Mouse (Mus musculus) cortical plate, adult 2 months (tissue): ENCODE results near the gene Nudt15. TPM values are rescaled to one million over a fixed set of nuclear protein-coding genes. Genes with fewer than 3 reads are reported as not detected.

Experiments
- H3K27ac ChIP-seq: fragments of 200-500 bp; 2 replicates; pipeline ENCODE4 v1.5.1; 2012; ENCODE audit warnings: low read length, control low read depth, inconsistent platforms; ENCODE audit not compliant: insufficient read depth
- H3K4me1 ChIP-seq: fragments of 200-500 bp; 2 replicates; pipeline ENCODE4 v1.6.1; 2011; ENCODE audit warnings: low read length; ENCODE audit not compliant: control insufficient read depth, insufficient read depth
- H3K4me3 ChIP-seq: fragments of 200-500 bp; 2 replicates; pipeline ENCODE4 v1.5.1; 2011; ENCODE audit warnings: mild to moderate bottlenecking, low read length, control low read depth; ENCODE audit not compliant: insufficient read depth
- CTCF ChIP-seq: fragments of 200-500 bp; IDR thresholded peaks from 2 replicates; pipeline ENCODE4 v1.5.1; 2011; ENCODE audit warnings: mild to moderate bottlenecking, control low read depth, low read length; ENCODE audit not compliant: insufficient read depth; ENCODE audit errors: extremely low read depth
- POLR2A ChIP-seq: fragments of 200-500 bp; IDR thresholded peaks from 2 replicates; pipeline ENCODE4 v1.6.1; 2011; ENCODE audit warnings: mild to moderate bottlenecking, low read length, control low read depth; ENCODE audit not compliant: insufficient read depth; ENCODE audit errors: extremely low read depth
- polyA plus RNA-seq: library from polyadenylated mRNA; depleted of rRNA; stranded (reverse); fragments of >200 nt; gene quantifications from 2 replicates; pipeline ENCODE4 v1.2.3, GENCODE M21; 2012; rRNA removed

Nudt15 gene
- polyA plus RNA-seq, 1 experiment: 3.5 TPM

DNA sequence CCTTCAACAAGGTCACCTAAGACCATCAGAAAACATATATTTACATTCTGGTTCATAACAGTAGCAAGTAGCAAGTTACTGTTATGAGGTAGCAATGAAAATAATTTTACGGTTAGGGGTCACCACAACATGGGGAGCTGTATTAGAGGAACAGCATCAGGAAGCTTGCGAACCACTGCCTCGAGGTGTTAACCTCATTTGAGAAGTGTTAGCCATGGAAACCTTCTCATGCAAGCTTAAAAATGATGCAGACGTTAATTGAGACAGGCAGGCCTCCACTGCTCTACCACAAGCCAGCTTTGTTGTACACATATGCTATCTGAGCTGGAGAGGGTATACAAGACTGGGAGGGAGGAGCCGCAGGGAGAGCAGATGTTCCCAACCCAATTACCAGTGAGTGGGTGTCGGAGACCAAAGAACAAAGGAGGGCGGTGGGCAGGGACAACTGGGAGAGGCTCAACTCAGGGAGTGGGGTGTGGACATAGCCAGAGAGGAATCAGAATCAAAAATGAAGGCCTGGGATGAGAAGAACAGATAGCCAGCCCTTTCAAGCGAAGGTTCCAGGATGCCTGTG is 71.6 kb downstream of the Nudt15 start:
- no peak overlapping the region for H3K27ac ChIP-seq
- H3K4me3 ChIP-seq: no peak overlapping the region
- H3K4me1 ChIP-seq: peaks cover 5% of the 10 kb centered on the region; the same call in 1 of the 2 replicates
- no peak for TF ChIP-seq CTCF
- no peak for TF ChIP-seq POLR2A

DNA sequence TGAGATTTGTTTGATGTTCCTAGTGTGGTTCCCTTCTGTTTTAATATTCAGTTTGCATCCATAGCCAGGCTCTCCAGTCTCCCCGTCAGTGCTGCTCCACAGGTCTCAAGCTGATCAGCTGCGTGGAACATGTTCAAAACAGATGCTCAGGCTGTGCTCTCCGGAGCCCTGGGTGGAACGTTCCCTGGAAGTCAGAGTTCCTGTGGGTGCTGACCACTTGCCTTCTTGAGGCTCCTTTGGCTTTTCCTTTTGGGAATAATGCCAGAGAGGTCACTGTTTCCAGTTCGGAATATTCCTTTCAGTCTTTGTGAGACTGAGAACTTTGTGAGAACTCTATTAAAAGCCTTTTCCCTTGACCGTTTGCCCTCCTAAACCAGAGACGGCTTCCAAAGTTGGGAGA is 72.5 kb downstream of the Nudt15 start:
- Histone ChIP-seq H3K27ac (no peak overlapping the region), H3K4me1 (peaks cover 5% of the 10 kb centered on the region; the same call in 1 of the 2 replicates)
- TF ChIP-seq CTCF (no peak), POLR2A (no peak)

DNA sequence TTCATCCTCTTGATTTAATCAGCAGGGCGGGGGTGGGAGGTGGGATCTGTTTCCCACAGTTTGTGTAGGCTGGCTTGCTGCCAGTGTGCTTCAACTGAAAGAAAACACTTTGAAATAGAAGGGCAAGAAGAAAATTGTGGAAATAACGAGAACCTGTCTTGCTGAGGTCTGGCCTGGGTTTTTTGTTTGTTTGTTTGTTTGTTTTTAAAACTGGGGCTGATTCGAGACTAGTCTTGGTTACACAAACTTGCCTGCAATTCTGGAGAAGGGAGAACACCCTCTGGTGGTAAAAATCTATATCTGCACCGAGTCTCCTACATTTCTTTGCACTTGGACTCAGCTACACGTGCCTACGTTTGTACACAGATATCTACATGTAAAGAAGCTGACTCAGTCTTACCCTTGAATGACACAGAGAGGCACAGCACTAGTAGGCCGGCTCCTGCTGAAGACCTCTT is 73.4 kb downstream of the Nudt15 start:
- TF ChIP-seq POLR2A: no peak
- TF ChIP-seq CTCF: peak; percentile 32; the same call in 1 of the 2 replicates
- Histone ChIP-seq H3K4me1 (peaks cover 5% of the 10 kb centered on the region; the same call in 1 of the 2 replicates), H3K4me3 (no peak overlapping the region), H3K27ac (no peak overlapping the region)

More for the DNA sequence above, 72.5 kb downstream of the Nudt15 start:
- H3K4me3 ChIP-seq: no peak overlapping the region

DNA sequence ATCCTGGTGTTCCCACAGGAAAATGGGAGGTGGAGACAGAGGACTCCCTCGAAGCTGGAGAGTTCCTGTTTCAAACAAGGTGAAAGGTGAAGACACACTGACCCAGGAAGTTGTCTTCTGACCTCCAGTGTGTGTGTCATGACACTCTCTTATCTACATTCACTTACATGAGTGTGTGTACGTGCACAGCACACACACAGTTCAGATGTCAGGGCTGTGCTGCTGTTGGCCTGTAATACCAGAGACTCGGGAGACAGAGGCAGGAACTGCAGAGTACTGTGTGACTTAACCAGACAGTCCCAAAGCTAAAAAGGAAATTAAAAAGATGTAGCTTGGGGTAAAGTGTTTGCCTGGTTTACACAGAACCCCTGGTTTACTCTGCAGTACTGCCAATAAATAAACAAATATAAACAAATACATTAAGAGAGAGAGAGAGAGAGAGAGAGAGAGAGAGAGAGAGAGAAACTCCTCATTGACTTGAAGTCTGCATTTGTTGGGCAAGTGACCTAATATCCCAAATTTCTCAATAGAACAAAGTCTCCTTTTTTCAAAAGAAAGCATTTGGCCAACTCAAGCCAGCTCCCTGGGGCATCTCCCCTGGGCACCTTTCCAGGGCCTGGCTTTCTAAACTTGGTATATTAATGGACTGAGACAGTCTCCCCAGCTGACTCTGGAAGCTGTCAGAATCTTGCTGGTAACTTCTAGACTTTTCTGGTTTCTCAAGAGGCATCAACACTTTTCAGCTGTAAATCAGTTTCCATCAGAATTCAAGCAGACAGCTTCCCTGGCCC is 74.2 kb downstream of the Nudt15 start:
- TF ChIP-seq CTCF: no peak
- TF ChIP-seq POLR2A: no peak
- Histone ChIP-seq H3K4me3 (no peak overlapping the region), H3K4me1 (peaks cover 6% of the 10 kb centered on the region), H3K27ac (no peak overlapping the region)

DNA sequence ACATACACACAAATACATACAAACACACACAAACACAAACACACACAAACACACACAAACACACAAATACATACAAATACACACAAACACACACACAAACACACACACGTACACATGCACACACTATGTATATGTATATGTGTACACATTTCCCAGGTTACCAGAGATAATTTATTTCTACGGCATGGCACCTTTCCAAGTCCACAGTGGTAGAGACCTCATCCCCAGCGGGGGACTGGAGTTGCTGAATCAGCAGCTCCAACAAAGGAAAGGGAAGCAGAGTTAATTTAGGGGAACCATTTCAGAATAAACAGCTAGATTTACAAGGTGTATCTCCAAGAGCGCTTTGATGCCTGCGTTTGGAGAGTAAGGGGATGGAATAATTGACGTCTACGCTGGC is 75.8 kb downstream of the Nudt15 start:
- peaks cover 6% of the 10 kb centered on the region for H3K4me1 ChIP-seq
- H3K4me3 ChIP-seq: no peak overlapping the region
- H3K27ac ChIP-seq: no peak overlapping the region
- TF ChIP-seq POLR2A (no peak), CTCF (no peak)

DNA sequence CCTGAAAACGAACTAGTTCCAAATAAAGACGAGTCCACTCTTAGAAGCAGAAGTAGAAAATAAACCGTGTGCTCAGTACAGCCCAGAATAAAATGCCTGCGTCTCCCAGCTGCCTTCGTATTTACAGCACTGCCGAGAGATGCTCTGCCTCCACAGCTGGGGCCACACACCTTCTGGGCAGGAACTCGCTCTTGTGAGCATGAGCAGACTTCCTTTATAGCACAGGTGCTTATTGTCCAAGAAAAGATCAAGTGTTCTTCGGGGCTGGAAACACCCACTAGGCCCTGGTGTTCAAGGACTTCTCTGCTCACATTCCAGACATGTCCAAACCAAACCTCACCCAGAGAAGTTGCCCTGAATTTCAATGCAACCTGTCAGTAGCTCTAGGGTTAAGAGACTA is 77.4 kb downstream of the Nudt15 start:
- no peak overlapping the region for H3K4me3 ChIP-seq
- 0 out of 2 replicates have a peak overlapping the region, but pooled peaks have one; percentile 28 for H3K27ac ChIP-seq
- peaks cover 4% of the 10 kb centered on the region for H3K4me1 ChIP-seq
- TF ChIP-seq CTCF (no peak), POLR2A (no peak)

DNA sequence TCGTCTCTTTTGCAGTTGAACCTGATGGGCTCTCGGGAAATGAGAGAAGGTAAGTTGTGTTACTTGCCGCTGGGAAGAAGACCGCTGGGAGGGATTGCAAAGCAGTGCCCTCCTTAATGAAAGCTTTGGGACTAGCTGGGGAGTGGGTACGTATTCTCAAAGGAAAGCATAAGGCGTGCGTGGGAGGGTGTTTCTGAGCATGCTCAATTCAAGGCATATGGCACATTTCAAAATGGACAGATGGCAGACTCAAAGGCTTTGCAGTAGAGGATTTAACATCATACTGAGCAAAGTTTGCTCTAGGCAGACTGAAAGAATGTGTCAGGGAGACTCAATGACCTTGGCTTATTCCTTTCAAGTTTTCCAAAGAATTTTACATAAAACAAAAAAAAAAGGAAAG is 78.5 kb downstream of the Nudt15 start:
- no peak overlapping the region for H3K27ac ChIP-seq
- TF ChIP-seq CTCF (no peak), POLR2A (no peak)
- H3K4me1 ChIP-seq: peaks cover 4% of the 10 kb centered on the region; the same call in 1 of the 2 replicates
- no peak overlapping the region for H3K4me3 ChIP-seq

Other genes starting within 250 kb of the Nudt15 start
- 17.3 and 19.8 TPM in 2 replicates for gene Rb1, start 222.4 kb downstream of the Nudt15 start, polyA plus RNA-seq
- 1,026 and 1,043 TPM in 2 replicates for gene Itm2b, start 163.0 kb downstream of the Nudt15 start, polyA plus RNA-seq
- 33.1 and 34.6 TPM in 2 replicates for gene Med4, start 38.2 kb downstream of the Nudt15 start, polyA plus RNA-seq
- 111 and 115 TPM in 2 replicates for gene Sucla2, start 22.9 kb downstream of the Nudt15 start, polyA plus RNA-seq
- gene Gm21750, start 113.0 kb upstream of the Nudt15 start, polyA plus RNA-seq: not detected in 2 replicates